Mouse (Mus musculus): ENCODE measurements around the gene Fam76a. TPM values are rescaled to one million over a fixed set of nuclear protein-coding genes. Genes with fewer than 3 reads are reported as not detected.

Fam76a gene
- total and polyA plus RNA-seq, 3 experiments: 10.3 to 11.5 (median 10.8) TPM

GRCm38 (mm10) chr4:132960864-132961639 lies 38.7 kb upstream of the Fam76a start:
- H3K27me3 ChIP-seq (replicated peaks): no peaks in the 10 kb centered on the region
- H3K27ac ChIP-seq (ENCODE audit: insufficient read depth, low read depth): no peak overlapping the region
- no peaks in the 10 kb centered on the region for H3K79me2 ChIP-seq (replicated peaks; ENCODE audit: control insufficient read depth, extremely low read depth, insufficient read depth, poor library complexity, severe bottlenecking)
- H3K4me2 ChIP-seq (ENCODE audit: insufficient read depth, low read depth, poor library complexity, severe bottlenecking): no peak overlapping the region
- dilution Hi-C loops (cut with MboI; ENCODE audit: extremely low pct_ligation_motif_present, extremely low pct_unique_long_range_greater_than_20kb, low sequenced_read_pairs): no loop called here
- no peak overlapping the region for H3K9ac ChIP-seq (ENCODE audit: insufficient read depth, low read depth)
- H3K4me3 ChIP-seq (replicated peaks in 1 of 3; ENCODE audit: low read depth in 2 of 3, low read length in 2 of 3, poor library complexity in 1 of 3): no peak overlapping the region
- no peak for TF ChIP-seq NELFE (IDR thresholded peaks at IDR 0.05; ENCODE audit: low read depth, low read length)
- no peak for TF ChIP-seq RAD21 (IDR thresholded peaks at IDR 0.05; ENCODE audit: low read depth, low read length)
- no peak for TF ChIP-seq JUND (conservative IDR thresholded peaks at IDR 0.05; ENCODE audit: low read depth, low read length)
- TF ChIP-seq IRF4 (IDR thresholded peaks at IDR 0.05; ENCODE audit: low read depth, low read length): no peak
- TF ChIP-seq RCOR1 (conservative IDR thresholded peaks at IDR 0.05; ENCODE audit: low read depth, low read length): no peak
- no peak for TF ChIP-seq CTCF (conservative IDR thresholded peaks at IDR 0.05 in 1 of 2, IDR thresholded peaks at IDR 0.05 in 1 of 2; ENCODE audit: low read depth in 2 of 2, low read length in 2 of 2)
- TF ChIP-seq GABPA (IDR thresholded peaks at IDR 0.05; ENCODE audit: insufficient replicate concordance, low read depth, low read length): no peak
- no peak for TF ChIP-seq SMC3 (IDR thresholded peaks at IDR 0.05; ENCODE audit: low read depth, low read length)
- TF ChIP-seq POLR2AphosphoS2 (IDR thresholded peaks at IDR 0.05; ENCODE audit: low read depth, low read length): no peak
- no peak for TF ChIP-seq HCFC1 (IDR thresholded peaks at IDR 0.05; ENCODE audit: low read depth, low read length)
- no peak for TF ChIP-seq PAX5 (IDR thresholded peaks at IDR 0.05; ENCODE audit: low read length)
- no peak for TF ChIP-seq SIN3A (IDR thresholded peaks at IDR 0.05; ENCODE audit: low read length)
- TF ChIP-seq ZC3H11A (IDR thresholded peaks at IDR 0.05; ENCODE audit: low read depth, low read length): no peak
- TF ChIP-seq JUN (IDR thresholded peaks at IDR 0.05; ENCODE audit: insufficient read depth, low read depth, low read length): no peak
- TF ChIP-seq MXI1 (IDR thresholded peaks at IDR 0.05; ENCODE audit: low read depth, low read length): no peak
- TF ChIP-seq MYC (IDR thresholded peaks at IDR 0.05; ENCODE audit: low read depth, low read length): no peak
- TF ChIP-seq NRF1 (IDR thresholded peaks at IDR 0.05; ENCODE audit: low read depth, low read length): no peak
- H3K36me3 ChIP-seq (replicated peaks in 1 of 2; ENCODE audit: control insufficient read depth in 1 of 2, insufficient read depth in 1 of 2, low read length in 1 of 2): no peaks in the 10 kb centered on the region
- DNase-seq (ENCODE audit: extremely low read depth): no peak
- H3K4me1 ChIP-seq (ENCODE audit: control insufficient read depth in 1 of 2, insufficient read depth in 2 of 2): peaks cover 19 to 53% of the 10 kb centered on the region in 2 experiments
- H3K9me3 ChIP-seq (replicated peaks; ENCODE audit: low read length): no peaks in the 10 kb centered on the region
- in situ Hi-C loops (cut with MboI; ENCODE audit: low pct_ligation_motif_present, low pct_unique_long_range_greater_than_20kb, low sequenced_read_pairs): no loop called here

GRCm38 (mm10) chr4:132960313-132960712 lies 38.0 kb upstream of the Fam76a start:
- Histone ChIP-seq H3K36me3 (replicated peaks in 1 of 2; ENCODE audit: control insufficient read depth in 1 of 2, insufficient read depth in 1 of 2, low read length in 1 of 2) (no peaks in the 10 kb centered on the region), H3K9me3 (replicated peaks; ENCODE audit: low read length) (no peaks in the 10 kb centered on the region), H3K27me3 (replicated peaks) (no peaks in the 10 kb centered on the region), H3K9ac (ENCODE audit: insufficient read depth, low read depth) (no peak overlapping the region), H3K4me1 (ENCODE audit: control insufficient read depth in 1 of 2, insufficient read depth in 2 of 2) (peaks cover 19 to 55% of the 10 kb centered on the region in 2 experiments), H3K4me3 (replicated peaks in 1 of 3; ENCODE audit: low read depth in 2 of 3, low read length in 2 of 3, poor library complexity in 1 of 3) (no peak overlapping the region), H3K27ac (ENCODE audit: insufficient read depth, low read depth) (no peak overlapping the region), H3K4me2 (ENCODE audit: insufficient read depth, low read depth, poor library complexity, severe bottlenecking) (no peak overlapping the region), H3K79me2 (replicated peaks; ENCODE audit: control insufficient read depth, extremely low read depth, insufficient read depth, poor library complexity, severe bottlenecking) (no peaks in the 10 kb centered on the region)
- dilution Hi-C loops (cut with MboI; ENCODE audit: extremely low pct_ligation_motif_present, extremely low pct_unique_long_range_greater_than_20kb, low sequenced_read_pairs): no loop called here
- in situ Hi-C loops (cut with MboI; ENCODE audit: low pct_ligation_motif_present, low pct_unique_long_range_greater_than_20kb, low sequenced_read_pairs): no loop called here
- DNase-seq (ENCODE audit: extremely low read depth): no peak
- TF ChIP-seq HCFC1 (IDR thresholded peaks at IDR 0.05; ENCODE audit: low read depth, low read length) (no peak), TCF12 (IDR thresholded peaks at IDR 0.05; ENCODE audit: low read depth, low read length) (no peak), UBTF (IDR thresholded peaks at IDR 0.05; ENCODE audit: low read depth, low read length) (no peak), PAX5 (IDR thresholded peaks at IDR 0.05; ENCODE audit: low read length) (no peak), POLR2A (IDR thresholded peaks at IDR 0.05; ENCODE audit: low read depth, low read length) (no peak), MAX (IDR thresholded peaks at IDR 0.05; ENCODE audit: low read length) (no peak), ZNF384 (IDR thresholded peaks at IDR 0.05; ENCODE audit: low read depth, low read length) (no peak), ZKSCAN1 (IDR thresholded peaks at IDR 0.05; ENCODE audit: borderline replicate concordance, low read depth, low read length) (no peak)

All from CH12.LX (cell line).